Mouse (Mus musculus) forebrain, embryonic 10.5 days (tissue): ENCODE data around the gene Dclre1c. TPM values are rescaled to one million over a fixed set of nuclear protein-coding genes. Genes with fewer than 3 reads are reported as not detected.

ENCODE experiments used
- DNase-seq: peaks from one replicate; pipeline ENCODE4 v3.0.0-alpha.2; 2017; ENCODE audit warnings: low spot score; ENCODE audit errors: extremely low spot score
- H3K27ac ChIP-seq: fragments of 300-500 bp; sonication (generic); 2 replicates; pipeline ENCODE4 v1.5.1; 2016; ENCODE audit warnings: mild to moderate bottlenecking
- H3K27me3 ChIP-seq: fragments of 300-500 bp; sonication (generic); 2 replicates; pipeline ENCODE4 v1.6.1; 2016; ENCODE audit warnings: mild to moderate bottlenecking; ENCODE audit not compliant: poor library complexity, severe bottlenecking
- H3K36me3 ChIP-seq: fragments of 300-500 bp; sonication (generic); replicated peaks from 2 replicates; pipeline ENCODE4 v1.6.1; 2016; ENCODE audit warnings: mild to moderate bottlenecking, moderate library complexity
- H3K4me1 ChIP-seq: fragments of 300-500 bp; sonication (generic); 2 replicates; pipeline ENCODE4 v1.6.1; 2016
- H3K4me3 ChIP-seq: fragments of 300-500 bp; sonication (generic); 2 replicates; pipeline ENCODE4 v1.5.1; 2016; ENCODE audit warnings: mild to moderate bottlenecking, moderate library complexity
- H3K9me3 ChIP-seq: fragments of 300-500 bp; sonication (generic); 2 replicates; pipeline ENCODE4 v1.6.1; 2016; ENCODE audit warnings: mild to moderate bottlenecking, moderate library complexity
- WGBS: fragments of 180-500 bp; shearing (Covaris S2); methylation state at CpG from one replicate; pipeline ENCODE4 v1.1.7; 2016; 5-methylcytosine and 5-hydroxymethylcytosine counted together
- polyA plus RNA-seq: library from polyadenylated mRNA; unstranded; fragments of >200 nt; fragmentation: Nextera tagmentation; extraction: Ambion mirVana; gene quantifications from 2 replicates; pipeline ENCODE4 v1.2.1, GENCODE M21; 2016

Gene Dclre1c
- polyA plus RNA-seq, 1 experiment from 2014 or later = 10.2 TPM

DNA sequence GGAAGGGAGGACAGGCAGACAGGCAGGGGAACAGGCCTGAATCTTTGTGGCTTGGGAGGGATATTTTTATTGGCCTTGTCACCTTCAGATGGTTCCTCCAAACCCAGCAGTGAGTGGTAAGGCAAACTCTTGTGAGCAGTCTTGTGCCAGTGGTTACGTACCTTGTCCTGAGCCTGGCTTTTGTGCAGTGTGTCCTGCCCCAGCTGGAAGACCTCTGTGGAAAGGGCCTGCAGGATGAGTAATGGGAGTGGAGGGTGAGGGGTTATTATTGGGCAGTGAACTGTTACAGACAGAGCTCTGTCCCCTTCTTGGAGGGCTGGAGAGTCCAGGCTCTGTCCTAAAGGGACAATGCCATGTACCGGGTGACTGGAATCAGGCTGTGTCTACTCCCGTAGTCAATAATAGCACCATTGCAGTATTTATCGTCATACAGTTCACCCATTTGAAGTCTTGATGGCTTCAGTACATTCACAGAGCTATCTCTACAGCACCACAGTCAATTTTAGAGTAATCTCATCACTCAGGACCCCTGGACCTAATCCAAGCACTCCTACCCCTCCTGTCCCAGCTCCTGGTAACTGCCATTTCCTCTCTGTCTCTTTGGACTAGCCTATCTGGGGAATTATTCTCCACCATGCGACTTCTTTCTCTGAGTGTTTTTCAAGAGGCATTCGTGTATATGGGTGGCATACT is 11.6 kb downstream of the Dclre1c start:
- peaks cover 6% of the 10 kb centered on the region for H3K36me3 ChIP-seq
- 89% methylated on average over 6 of the region's 6 CpGs for WGBS
- no peak overlapping the region for H3K4me3 ChIP-seq
- H3K4me1 ChIP-seq = no peaks in the 10 kb centered on the region
- H3K9me3 ChIP-seq = no peaks in the 10 kb centered on the region
- H3K27me3 ChIP-seq = no peaks in the 10 kb centered on the region
- no peak for DNase-seq
- no peak overlapping the region for H3K27ac ChIP-seq

DNA sequence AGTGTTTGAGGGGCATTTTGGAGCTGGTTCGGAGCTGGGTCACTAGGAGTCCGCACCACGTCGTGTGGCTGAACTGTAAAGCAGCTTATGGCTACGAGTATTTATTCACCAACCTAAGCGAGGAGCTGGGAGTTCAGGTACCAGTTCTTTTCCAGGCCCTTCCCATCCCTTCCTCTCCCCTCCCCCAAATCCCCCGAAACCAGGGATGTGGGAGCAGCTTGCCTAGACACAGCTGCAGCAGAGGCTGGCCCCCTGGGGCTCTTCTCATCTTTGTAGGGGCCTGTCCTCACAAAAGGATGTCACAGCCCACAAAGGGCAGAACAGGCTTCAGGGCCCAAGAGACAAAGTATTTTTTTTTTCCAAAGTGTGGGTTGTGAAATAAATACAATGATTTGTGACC is 14.0 kb downstream of the Dclre1c start:
- Histone ChIP-seq H3K36me3 (peaks cover 9% of the 10 kb centered on the region), H3K4me1 (no peaks in the 10 kb centered on the region), H3K4me3 (no peak overlapping the region), H3K27me3 (no peaks in the 10 kb centered on the region), H3K27ac (no peak overlapping the region), H3K9me3 (no peaks in the 10 kb centered on the region)
- no peak for DNase-seq
- WGBS = 35% methylated on average over 7 of the region's 7 CpGs

DNA sequence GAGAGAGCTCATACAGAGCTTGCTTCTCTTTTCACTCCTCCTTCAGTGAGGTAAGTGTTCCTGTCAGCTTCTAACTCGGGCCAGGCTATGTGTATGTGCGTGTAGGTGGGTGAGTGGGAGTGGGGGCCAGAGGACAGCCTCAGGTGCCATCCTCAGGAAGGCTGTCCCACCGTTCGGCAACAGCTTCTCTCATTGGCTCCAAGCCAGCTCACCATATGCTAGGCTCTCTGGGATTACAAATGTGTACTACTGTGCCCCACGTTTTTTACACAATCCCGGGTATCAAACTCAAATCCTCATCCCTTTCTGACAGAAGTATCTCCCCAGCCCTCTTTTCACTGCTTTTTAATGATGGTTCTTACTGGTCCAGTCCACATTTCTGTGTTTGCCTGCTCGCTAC is 20.3 kb downstream of the Dclre1c start:
- no peak overlapping the region for H3K27ac ChIP-seq
- no peak for DNase-seq
- H3K27me3 ChIP-seq = no peaks in the 10 kb centered on the region
- no peaks in the 10 kb centered on the region for H3K4me1 ChIP-seq
- H3K4me3 ChIP-seq = no peak overlapping the region
- H3K9me3 ChIP-seq = no peaks in the 10 kb centered on the region
- WGBS = 93% methylated on average over 7 of the region's 7 CpGs
- peaks cover 21% of the 10 kb centered on the region for H3K36me3 ChIP-seq

DNA sequence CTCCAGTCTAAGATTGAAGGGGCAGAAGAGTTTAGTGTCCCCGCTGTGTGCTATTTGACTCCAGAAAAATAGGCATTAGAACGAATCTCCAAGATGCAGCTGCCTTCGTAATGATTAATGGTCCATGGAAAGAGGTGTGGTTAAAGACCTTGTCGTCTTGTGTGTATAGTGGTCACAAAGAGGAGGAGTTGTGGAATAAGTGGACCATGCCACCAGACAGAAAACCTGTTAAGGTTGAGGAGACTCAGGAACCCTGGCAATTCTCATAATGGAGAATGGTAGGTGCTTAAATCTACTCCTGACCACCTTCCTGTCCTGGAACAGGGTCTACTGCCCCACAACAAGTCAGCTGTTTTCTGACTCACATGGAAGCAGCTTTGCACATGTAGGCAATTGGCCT is 22.1 kb downstream of the Dclre1c start:
- peaks cover 33% of the 10 kb centered on the region for H3K36me3 ChIP-seq
- no peaks in the 10 kb centered on the region for H3K9me3 ChIP-seq
- no peak for DNase-seq
- whole genome bisulfite sequencing = 88% methylated on average over 4 of the region's 4 CpGs
- H3K4me3 ChIP-seq = no peak overlapping the region
- no peaks in the 10 kb centered on the region for H3K27me3 ChIP-seq
- no peak overlapping the region for H3K27ac ChIP-seq
- no peaks in the 10 kb centered on the region for H3K4me1 ChIP-seq

DNA sequence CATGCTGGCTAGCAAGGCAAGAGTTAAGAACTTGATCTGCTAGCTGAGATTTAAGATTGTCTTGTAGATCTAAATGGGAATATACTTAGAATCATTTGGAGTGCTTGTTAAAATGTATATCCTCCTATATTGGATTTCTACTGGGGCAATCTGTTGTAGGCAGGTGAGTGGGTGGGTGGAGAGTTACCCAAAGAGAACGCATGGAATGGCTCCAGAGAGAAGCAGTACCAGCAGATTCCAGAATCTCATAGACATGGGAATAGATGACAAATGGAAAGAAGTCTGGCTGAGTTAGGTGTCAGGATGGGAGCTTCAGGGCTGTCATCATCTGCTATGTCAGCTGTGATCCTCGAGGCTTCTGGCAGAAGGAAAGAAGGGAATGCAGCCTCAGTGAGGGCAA is 25.5 kb downstream of the Dclre1c start:
- no peak overlapping the region for H3K27ac ChIP-seq
- no peaks in the 10 kb centered on the region for H3K9me3 ChIP-seq
- H3K4me3 ChIP-seq = no peak overlapping the region
- H3K4me1 ChIP-seq = no peaks in the 10 kb centered on the region
- H3K27me3 ChIP-seq = no peaks in the 10 kb centered on the region
- DNase-seq = no peak
- WGBS = 80% methylated on average over 2 of the region's 2 CpGs
- H3K36me3 ChIP-seq = peaks cover 52% of the 10 kb centered on the region

DNA sequence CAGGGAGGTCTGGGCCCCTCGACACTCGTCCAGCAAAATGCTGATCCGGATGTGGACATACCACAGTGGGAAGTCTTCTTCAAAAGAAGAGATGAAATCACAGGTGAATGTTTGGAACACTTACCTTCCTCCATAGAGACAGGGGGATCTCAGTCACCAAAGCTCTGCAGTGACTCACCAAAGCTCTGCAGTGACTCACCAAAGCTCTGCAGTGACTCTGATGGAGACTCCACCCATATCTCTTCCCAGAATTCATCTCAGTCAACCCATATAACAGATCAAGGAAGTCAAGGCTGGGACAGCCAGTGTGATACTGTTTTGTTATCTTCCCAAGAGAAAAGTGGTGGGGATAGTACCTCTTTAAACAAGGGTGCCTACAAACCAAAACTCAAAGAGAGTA is 29.2 kb downstream of the Dclre1c start:
- H3K4me3 ChIP-seq = no peak overlapping the region
- no peaks in the 10 kb centered on the region for H3K27me3 ChIP-seq
- H3K27ac ChIP-seq = no peak overlapping the region
- 91% methylated on average over 3 of the region's 3 CpGs for WGBS
- no peaks in the 10 kb centered on the region for H3K9me3 ChIP-seq
- no peaks in the 10 kb centered on the region for H3K4me1 ChIP-seq
- H3K36me3 ChIP-seq = peaks cover 82% of the 10 kb centered on the region
- DNase-seq = no peak

DNA sequence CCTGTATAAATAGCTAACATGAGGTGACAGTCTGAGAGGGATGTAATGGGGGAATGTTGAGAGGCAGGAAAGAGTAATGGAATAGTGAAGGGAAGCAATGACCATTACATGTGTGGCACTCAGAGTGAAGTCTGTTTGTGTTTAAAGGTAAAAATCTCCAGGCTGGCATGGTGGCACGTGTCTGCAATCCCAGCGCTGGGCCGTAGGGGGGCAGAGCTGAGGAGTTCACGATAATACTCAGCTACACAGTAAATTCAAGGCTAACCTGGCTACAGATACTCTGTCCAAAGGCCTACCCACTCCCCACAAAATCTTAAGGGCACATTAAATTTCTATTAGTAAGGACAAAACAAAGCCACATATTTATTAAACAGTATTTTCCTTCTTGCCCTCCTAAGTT is 32.7 kb downstream of the Dclre1c start:
- Histone ChIP-seq H3K27me3 (no peaks in the 10 kb centered on the region), H3K9me3 (no peaks in the 10 kb centered on the region), H3K27ac (no peak overlapping the region), H3K4me1 (no peaks in the 10 kb centered on the region), H3K4me3 (no peak overlapping the region), H3K36me3 (peaks cover 97% of the 10 kb centered on the region)
- WGBS = 85% methylated on average over 4 of the region's 4 CpGs
- DNase-seq = no peak

DNA sequence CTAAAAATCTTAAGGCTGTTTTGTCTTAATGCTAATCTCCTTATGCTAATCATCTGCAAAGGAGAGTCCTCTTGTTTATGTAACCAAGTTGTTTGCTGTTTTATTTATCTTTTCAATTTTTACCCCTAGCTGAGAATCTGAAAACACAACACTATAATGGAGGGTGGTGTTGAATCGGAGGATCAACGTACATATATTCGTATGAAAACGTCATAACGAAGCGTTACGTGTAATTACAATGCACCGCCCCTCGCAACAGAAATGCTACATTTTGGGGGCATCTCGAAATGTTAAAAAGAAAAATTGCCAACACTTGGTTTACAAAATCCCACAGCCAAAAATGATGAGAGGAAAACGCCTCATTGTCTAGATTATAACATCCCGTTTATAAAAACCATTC is 50.0 kb downstream of the Dclre1c start:
- Histone ChIP-seq H3K36me3 (peaks cover 36% of the 10 kb centered on the region), H3K27me3 (no peaks in the 10 kb centered on the region), H3K4me1 (peaks cover 19% of the 10 kb centered on the region), H3K27ac (peak overlapping the region; percentile 98), H3K4me3 (peak overlapping the region; percentile 89), H3K9me3 (no peaks in the 10 kb centered on the region)
- no peak for DNase-seq
- WGBS = under 1% methylated on average over 12 of the region's 12 CpGs

DNA sequence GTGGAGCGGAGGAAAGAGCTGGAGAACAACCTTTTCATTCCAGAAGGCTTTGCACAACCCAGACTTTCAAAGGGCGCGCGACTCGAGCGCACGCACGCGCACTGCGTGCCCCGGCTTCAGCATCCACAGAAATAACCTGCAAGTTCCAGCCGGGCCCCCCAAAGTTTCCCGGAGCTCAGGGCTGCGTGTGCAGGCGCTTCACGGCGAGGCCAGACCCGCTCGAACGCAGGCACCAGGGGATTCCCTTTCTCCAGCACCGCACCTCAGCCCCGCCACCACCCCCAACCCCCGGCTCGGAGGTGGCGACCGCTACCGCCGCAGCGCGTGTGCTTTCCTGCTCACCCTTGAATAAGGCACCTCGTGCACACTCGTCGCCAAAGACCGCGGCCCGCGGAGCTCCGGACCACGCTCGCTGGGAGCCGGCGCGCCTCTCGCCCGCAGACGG is 50.5 kb downstream of the Dclre1c start:
- DNase-seq = peak; percentile 80
- Histone ChIP-seq H3K27ac (peak overlapping the region; percentile 98), H3K36me3 (peaks cover 31% of the 10 kb centered on the region), H3K9me3 (peaks cover 3% of the 10 kb centered on the region; the same call in 1 of the 2 replicates), H3K4me1 (peaks cover 19% of the 10 kb centered on the region), H3K27me3 (no peaks in the 10 kb centered on the region), H3K4me3 (peak overlapping the region; percentile 89)
- WGBS = 0% methylated on average over 46 of the region's 46 CpGs

DNA sequence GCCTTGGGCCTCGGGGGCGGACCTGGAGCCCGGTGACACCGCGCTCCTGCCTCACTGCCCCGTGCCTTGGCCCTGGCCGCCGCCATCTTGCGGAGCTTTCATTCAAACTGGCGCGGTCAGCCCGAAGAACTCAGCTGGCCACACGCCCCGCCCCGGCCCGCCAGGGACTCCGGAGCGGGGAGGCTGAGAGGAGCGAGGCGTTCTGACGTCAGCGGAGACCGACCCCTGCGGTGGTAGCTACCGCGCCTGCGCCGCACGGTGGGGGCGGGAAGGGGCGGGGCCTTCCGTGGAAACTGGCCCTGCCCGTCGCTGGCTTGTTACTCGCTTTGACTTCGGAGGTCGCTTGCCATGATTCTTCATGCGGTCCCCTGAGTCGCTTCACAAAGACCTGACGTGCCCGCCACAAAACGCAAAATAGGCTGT is 50.9 kb downstream of the Dclre1c start, which contains the start of gene Suv39h2:
Gene Suv39h2 (minus strand): TSS at position 171 of the 423 bp plus-strand sequence.
- under 1% methylated on average over 42 of the region's 42 CpGs for WGBS
- DNase-seq = peak; percentile 97

DNA sequence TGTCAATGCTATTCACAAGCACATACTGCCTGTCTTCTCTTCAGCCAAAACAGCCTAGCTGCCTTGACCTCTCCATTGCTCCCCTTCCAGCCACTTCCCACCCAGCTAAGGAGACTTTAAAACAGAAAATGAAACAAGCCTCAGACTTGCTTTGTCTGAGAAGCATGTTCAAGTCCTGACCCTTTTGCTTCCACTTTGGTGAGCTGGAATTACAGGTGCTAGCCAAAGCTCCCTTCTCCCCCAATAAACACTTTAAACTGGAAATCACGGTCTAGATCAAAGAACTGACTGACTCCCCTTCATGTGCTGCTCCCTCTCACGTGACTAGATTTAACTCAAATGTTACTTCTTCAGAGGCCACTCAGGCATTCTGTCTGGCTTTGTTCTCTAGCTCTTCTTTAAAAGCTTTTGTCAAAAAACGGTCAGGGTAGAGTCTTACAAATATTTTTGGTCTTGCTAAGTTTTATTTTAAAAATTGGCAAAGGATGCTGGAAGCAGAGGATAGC is 51.9 kb downstream of the Dclre1c start:
- peaks cover 3% of the 10 kb centered on the region; the same call in 1 of the 2 replicates for H3K9me3 ChIP-seq
- H3K36me3 ChIP-seq = peaks cover 17% of the 10 kb centered on the region
- no peak for DNase-seq
- H3K4me1 ChIP-seq = peaks cover 19% of the 10 kb centered on the region
- no peaks in the 10 kb centered on the region for H3K27me3 ChIP-seq
- peak overlapping the region; percentile 89; the same call in 1 of the 2 replicates for H3K4me3 ChIP-seq
- WGBS = 70% methylated on average over 3 of the region's 3 CpGs
- peak overlapping the region; percentile 98 for H3K27ac ChIP-seq

More for the DNA sequence above, 50.9 kb downstream of the Dclre1c start, which contains the start of gene Suv39h2:
- peak within 1 kb of the TSS; percentile 89 for H3K4me3 ChIP-seq
- H3K9me3 ChIP-seq = peaks cover 3% of the 10 kb centered on the region; the same call in 1 of the 2 replicates
- H3K27ac ChIP-seq = peak within 1 kb of the TSS; percentile 98
- peaks cover 26% of the 10 kb centered on the region for H3K36me3 ChIP-seq
- H3K4me1 ChIP-seq = peaks cover 19% of the 10 kb centered on the region
- H3K27me3 ChIP-seq = no peaks in the 10 kb centered on the region

DNA sequence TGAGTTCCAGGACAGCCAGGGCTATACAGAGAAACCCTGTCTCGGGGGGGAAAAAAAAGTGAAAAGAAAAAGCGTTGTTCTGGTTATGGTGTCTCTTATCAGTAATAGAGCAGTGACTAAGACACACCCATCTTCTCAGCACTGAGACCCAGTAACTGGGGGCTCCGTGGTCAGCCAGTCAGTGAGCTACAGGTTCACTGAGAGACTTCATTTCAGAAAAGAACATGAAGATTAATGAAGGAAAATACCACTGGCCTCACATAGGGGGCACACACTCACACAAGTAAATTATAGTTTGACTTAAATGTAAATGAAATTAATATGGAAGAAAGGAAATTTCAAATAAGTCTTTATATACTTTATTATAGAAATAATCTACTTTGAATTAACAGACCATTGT is 56.3 kb downstream of the Dclre1c start:
- no peak for DNase-seq
- H3K9me3 ChIP-seq = peaks cover 3% of the 10 kb centered on the region; the same call in 1 of the 2 replicates
- no peak overlapping the region for H3K27ac ChIP-seq
- no peaks in the 10 kb centered on the region for H3K27me3 ChIP-seq
- H3K36me3 ChIP-seq = no peaks in the 10 kb centered on the region
- H3K4me1 ChIP-seq = peaks cover 7% of the 10 kb centered on the region
- 86% methylated on average over 3 of the region's 3 CpGs for WGBS
- H3K4me3 ChIP-seq = no peak overlapping the region

DNA sequence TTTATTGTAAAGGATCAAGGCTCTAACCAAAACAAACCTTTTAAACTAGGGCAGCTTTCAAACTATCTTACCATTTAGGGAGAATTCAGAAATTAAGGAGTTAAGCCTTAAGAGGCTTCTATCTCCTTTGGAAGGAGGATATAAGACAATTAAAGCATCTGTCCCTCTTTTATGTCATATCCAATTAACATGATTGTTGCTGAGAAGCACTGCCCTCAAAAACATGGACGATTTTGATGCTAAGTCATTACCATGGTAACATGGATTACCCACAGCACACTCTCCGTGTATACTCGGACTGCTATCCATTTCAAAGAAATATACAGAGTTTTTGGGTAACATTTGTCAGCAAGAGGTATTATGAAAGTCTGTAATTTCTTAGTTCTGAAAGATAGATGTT is 65.9 kb downstream of the Dclre1c start:
- Histone ChIP-seq H3K36me3 (peaks cover 57% of the 10 kb centered on the region), H3K27me3 (no peaks in the 10 kb centered on the region), H3K4me3 (no peak overlapping the region), H3K27ac (no peak overlapping the region), H3K9me3 (no peaks in the 10 kb centered on the region), H3K4me1 (no peaks in the 10 kb centered on the region)
- no peak for DNase-seq
- 88% methylated on average over 3 of the region's 3 CpGs for WGBS
